Mouse (Mus musculus): ENCODE results near the gene Tbx6. TPM values are rescaled to one million over a fixed set of nuclear protein-coding genes. Genes with fewer than 3 reads are reported as not detected.

Tbx6 gene
- total and polyA plus RNA-seq, 3 experiments, result 0.12 to 0.15 TPM; not detected in 1

DNA sequence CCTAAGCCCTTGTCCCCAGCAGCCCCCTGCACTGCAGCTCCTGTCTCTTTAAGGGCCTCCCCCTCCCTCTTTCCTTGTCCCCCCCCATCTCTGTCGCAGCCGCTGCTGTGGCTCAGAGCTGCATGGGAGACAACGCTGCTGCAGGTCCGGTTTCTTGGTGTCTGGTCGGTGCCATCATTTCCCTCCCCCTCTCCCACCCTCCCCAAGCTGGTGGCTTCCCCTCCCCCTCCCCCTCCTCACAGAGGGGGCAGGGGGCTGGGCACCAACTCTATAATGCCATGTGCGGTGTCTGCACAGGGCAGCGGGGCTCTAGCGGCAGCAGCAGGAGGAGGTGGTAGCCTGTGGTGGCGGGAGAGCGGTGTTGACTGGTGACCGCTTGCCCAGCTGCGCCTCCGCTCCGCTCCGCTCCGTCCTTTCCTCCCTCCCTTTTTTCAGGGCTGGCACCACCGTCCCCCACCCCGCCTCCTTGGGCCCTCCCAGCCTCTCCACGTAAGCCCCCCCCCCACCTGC, 42.0 kb downstream of the Tbx6 start:
- H3K4me1 ChIP-seq (ENCODE audit: control insufficient read depth in 1 of 2, insufficient read depth in 2 of 2, low read length in 2 of 2), result peaks cover 2 to 8% of the 10 kb centered on the region in 2 experiments; a peak in 2 of 4 replicates
- no peak for TF ChIP-seq NELFE (IDR thresholded peaks at IDR 0.05; ENCODE audit: low read depth, low read length)
- TF ChIP-seq UBTF (IDR thresholded peaks at IDR 0.05; ENCODE audit: borderline replicate concordance, insufficient read depth, low read depth, low read length), result no peak
- TF ChIP-seq USF1 (IDR thresholded peaks at IDR 0.05; ENCODE audit: low read depth, low read length), result no peak
- no peak for TF ChIP-seq ZNF384 (IDR thresholded peaks at IDR 0.05; ENCODE audit: low read depth, low read length)
- no peak overlapping the region for H3K9ac ChIP-seq (ENCODE audit: control insufficient read depth, low read depth, low read length, poor library complexity, severe bottlenecking)

DNA sequence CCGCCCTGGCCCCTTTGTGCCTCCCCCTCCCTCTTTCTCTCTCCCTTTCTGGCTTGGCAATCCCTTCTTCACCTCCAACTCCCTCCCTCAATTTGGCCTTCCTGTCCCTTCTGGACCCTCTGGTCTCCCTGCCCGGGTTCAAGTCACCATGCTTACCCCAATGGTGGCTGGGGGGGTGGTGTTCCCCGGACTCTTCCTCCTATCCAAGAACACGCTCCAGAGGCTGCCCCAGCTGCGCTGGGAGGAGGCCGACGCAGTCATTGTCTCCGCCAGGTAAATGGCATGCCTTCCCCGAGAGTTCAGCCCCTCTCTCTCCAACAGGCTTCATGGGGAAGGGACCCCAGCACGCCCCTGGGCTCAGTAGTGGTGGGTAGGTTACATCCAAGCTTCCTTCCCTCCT, 42.7 kb downstream of the Tbx6 start:
- no peaks in the 10 kb centered on the region for H3K27me3 ChIP-seq (ENCODE audit: control insufficient read depth in 1 of 2, insufficient read depth in 2 of 2, low read length in 2 of 2)

More for the DNA sequence above, 42.0 kb downstream of the Tbx6 start:
- no peaks in the 10 kb centered on the region for H3K9me3 ChIP-seq (replicated peaks; ENCODE audit: insufficient read depth, low read length)
- H3K4me3 ChIP-seq (ENCODE audit: control insufficient read depth in 1 of 2, insufficient read depth in 1 of 2, low read depth in 2 of 2, low read length in 2 of 2), result no peak overlapping the region
- H3K79me2 ChIP-seq (ENCODE audit: control insufficient read depth, insufficient read depth, low read length, poor library complexity), result no peaks in the 10 kb centered on the region
- no peaks in the 10 kb centered on the region for H3K27me3 ChIP-seq (ENCODE audit: control insufficient read depth in 1 of 2, insufficient read depth in 2 of 2, low read length in 2 of 2)
- no peaks in the 10 kb centered on the region for H3K36me3 ChIP-seq (ENCODE audit: control insufficient read depth in 1 of 2, insufficient read depth in 2 of 2, low read length in 2 of 2)
- DNase-seq (ENCODE audit: low read depth, low spot score), result no peak
- H3K27ac ChIP-seq (ENCODE audit: control insufficient read depth, low read depth, low read length), result no peak overlapping the region

DNA sequence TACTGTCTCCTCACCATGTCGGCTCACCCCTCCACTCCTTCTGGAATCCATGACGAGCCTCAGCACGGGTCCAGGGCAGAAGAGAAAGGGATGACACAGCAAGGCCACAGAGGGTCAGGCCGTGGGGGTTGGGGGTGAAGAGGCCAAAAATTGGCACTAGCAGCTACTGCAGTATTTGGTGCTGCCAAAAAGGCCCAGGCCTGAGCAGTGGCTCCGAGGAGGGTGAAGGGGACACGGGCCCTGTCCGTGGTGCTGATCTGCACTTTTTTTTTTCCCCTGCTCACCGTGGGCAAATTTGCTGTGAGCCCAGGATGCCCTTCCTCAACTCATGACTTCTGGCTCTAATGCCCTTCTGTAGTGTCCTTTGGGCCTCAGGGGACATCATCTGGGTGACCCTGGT, 44.1 kb downstream of the Tbx6 start:
- Histone ChIP-seq H3K27me3 (ENCODE audit: control insufficient read depth in 1 of 2, insufficient read depth in 2 of 2, low read length in 2 of 2) (no peaks in the 10 kb centered on the region), H3K27ac (ENCODE audit: control insufficient read depth, low read depth, low read length) (no peak overlapping the region), H3K79me2 (ENCODE audit: control insufficient read depth, insufficient read depth, low read length, poor library complexity) (no peaks in the 10 kb centered on the region), H3K9me3 (replicated peaks; ENCODE audit: insufficient read depth, low read length) (no peaks in the 10 kb centered on the region), H3K4me1 (ENCODE audit: control insufficient read depth in 1 of 2, insufficient read depth in 2 of 2, low read length in 2 of 2) (peaks cover 2 to 8% of the 10 kb centered on the region in 2 experiments; a peak in 2 of 4 replicates), H3K4me3 (ENCODE audit: control insufficient read depth in 1 of 2, insufficient read depth in 1 of 2, low read depth in 2 of 2, low read length in 2 of 2) (no peak overlapping the region), H3K36me3 (ENCODE audit: control insufficient read depth in 1 of 2, insufficient read depth in 2 of 2, low read length in 2 of 2) (no peaks in the 10 kb centered on the region), H3K9ac (ENCODE audit: control insufficient read depth, low read depth, low read length, poor library complexity, severe bottlenecking) (no peak overlapping the region)
- peak; percentile 62 for DNase-seq (ENCODE audit: low read depth, low spot score)
- TF ChIP-seq ZC3H11A (IDR thresholded peaks at IDR 0.05; ENCODE audit: low read depth, low read length), result no peak
- no peak for TF ChIP-seq ZMIZ1 (IDR thresholded peaks at IDR 0.05; ENCODE audit: low read depth, low read length)
- TF ChIP-seq POLR2A (IDR thresholded peaks at IDR 0.05; ENCODE audit: control insufficient read depth in 1 of 2, insufficient read depth in 1 of 2, low read depth in 1 of 2, low read length in 2 of 2, poor library complexity in 1 of 2), result no peak
- no peak for TF ChIP-seq MXI1 (IDR thresholded peaks at IDR 0.05; ENCODE audit: low read depth, low read length)
- TF ChIP-seq CHD1 (IDR thresholded peaks at IDR 0.05; ENCODE audit: low read depth, low read length), result no peak
- TF ChIP-seq ZNF384 (IDR thresholded peaks at IDR 0.05; ENCODE audit: low read depth, low read length), result peak; percentile 92
- TF ChIP-seq GABPA (IDR thresholded peaks at IDR 0.05; ENCODE audit: low read depth, low read length), result no peak
- TF ChIP-seq MAFK (IDR thresholded peaks at IDR 0.05; ENCODE audit: borderline replicate concordance, low read depth, low read length), result no peak
- TF ChIP-seq RAD21 (IDR thresholded peaks at IDR 0.05; ENCODE audit: low read depth, low read length), result no peak
- TF ChIP-seq USF1 (IDR thresholded peaks at IDR 0.05; ENCODE audit: low read depth, low read length), result no peak
- no peak for TF ChIP-seq MAZ (IDR thresholded peaks at IDR 0.05; ENCODE audit: low read depth, low read length)
- TF ChIP-seq CHD2 (IDR thresholded peaks at IDR 0.05; ENCODE audit: low read length), result no peak
- peak; percentile 72 for TF ChIP-seq SIN3A (IDR thresholded peaks at IDR 0.05; ENCODE audit: low read length)
- no peak for TF ChIP-seq TAL1 (IDR thresholded peaks at IDR 0.05; ENCODE audit: low read length)
- TF ChIP-seq POLR2AphosphoS2 (IDR thresholded peaks at IDR 0.05; ENCODE audit: low read length), result no peak
- TF ChIP-seq ELF1 (IDR thresholded peaks at IDR 0.05; ENCODE audit: low read depth, low read length), result no peak
- no peak for TF ChIP-seq MYC (IDR thresholded peaks at IDR 0.05; ENCODE audit: low read depth, low read length)
- TF ChIP-seq EP300 (IDR thresholded peaks at IDR 0.05; ENCODE audit: low read depth in 1 of 2, low read length in 2 of 2), result no peak
- no peak for TF ChIP-seq KAT2A (conservative IDR thresholded peaks at IDR 0.05; ENCODE audit: low read depth, low read length)
- no peak for TF ChIP-seq HCFC1 (IDR thresholded peaks at IDR 0.05; ENCODE audit: low read depth, low read length)
- no peak for TF ChIP-seq POLR2AphosphoS5 (IDR thresholded peaks at IDR 0.05; ENCODE audit: borderline replicate concordance, low read depth, low read length)
- TF ChIP-seq SMC3 (IDR thresholded peaks at IDR 0.05; ENCODE audit: low read depth, low read length), result 0 out of 2 replicates have a peak, but pooled peaks have one; percentile 8
- TF ChIP-seq TCF12 (IDR thresholded peaks at IDR 0.05; ENCODE audit: low read depth, low read length), result no peak
- no peak for TF ChIP-seq NRF1 (IDR thresholded peaks at IDR 0.05; ENCODE audit: insufficient read depth, low read depth, low read length, poor library complexity, severe bottlenecking)

More for the DNA sequence above, 42.7 kb downstream of the Tbx6 start:
- H3K27ac ChIP-seq (ENCODE audit: control insufficient read depth, low read depth, low read length), result no peak overlapping the region
- no peak overlapping the region for H3K9ac ChIP-seq (ENCODE audit: control insufficient read depth, low read depth, low read length, poor library complexity, severe bottlenecking)
- no peaks in the 10 kb centered on the region for H3K79me2 ChIP-seq (ENCODE audit: control insufficient read depth, insufficient read depth, low read length, poor library complexity)
- H3K4me1 ChIP-seq (ENCODE audit: control insufficient read depth in 1 of 2, insufficient read depth in 2 of 2, low read length in 2 of 2), result peaks cover 2 to 8% of the 10 kb centered on the region in 2 experiments; a peak in 2 of 4 replicates
- no peaks in the 10 kb centered on the region for H3K36me3 ChIP-seq (ENCODE audit: control insufficient read depth in 1 of 2, insufficient read depth in 2 of 2, low read length in 2 of 2)
- no peak overlapping the region for H3K4me3 ChIP-seq (ENCODE audit: control insufficient read depth in 1 of 2, insufficient read depth in 1 of 2, low read depth in 2 of 2, low read length in 2 of 2)
- no peak for DNase-seq (ENCODE audit: low read depth, low spot score)
- no peak for TF ChIP-seq EP300 (IDR thresholded peaks at IDR 0.05; ENCODE audit: low read depth in 1 of 2, low read length in 2 of 2)
- no peaks in the 10 kb centered on the region for H3K9me3 ChIP-seq (replicated peaks; ENCODE audit: insufficient read depth, low read length)
